Mouse (Mus musculus) ES-Bruce4 (cell line): Measurements from ENCODE around the gene Pip5k1b.

Source experiments
- CTCF ChIP-seq: IDR thresholded peaks from one replicate; pipeline ENCODE4 v1.8.1; 2011; ENCODE audit warnings: low read depth, low read length
- POLR2A ChIP-seq: IDR thresholded peaks from one replicate; pipeline ENCODE4 v1.8.1; 2011; ENCODE audit warnings: low read length; ENCODE audit not compliant: insufficient read depth

DNA sequence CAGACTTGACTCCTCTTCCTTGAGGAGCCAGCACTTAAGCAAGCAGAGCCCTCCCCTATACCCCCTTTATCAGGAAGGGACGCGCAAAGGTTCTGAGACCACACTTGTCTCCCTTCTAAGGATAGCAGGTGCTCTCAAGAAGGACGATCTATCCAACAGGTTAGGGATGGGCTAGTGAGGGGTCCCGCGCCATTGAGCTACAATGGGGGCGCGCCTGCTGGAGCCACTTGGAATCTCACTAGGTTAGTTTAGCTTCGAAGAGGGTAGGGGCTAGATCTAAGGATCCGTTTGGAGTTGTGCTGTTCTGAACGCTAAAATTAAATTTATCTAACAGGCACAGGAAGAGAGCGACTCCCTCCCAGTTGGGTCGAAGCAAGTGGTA lies 904 bp upstream of the Pip5k1b start:
- TF ChIP-seq POLR2A = no peak
- no peak for TF ChIP-seq CTCF
